26 mouse cellular contexts compared by ENCODE assay signal in the genomic region with DNA sequence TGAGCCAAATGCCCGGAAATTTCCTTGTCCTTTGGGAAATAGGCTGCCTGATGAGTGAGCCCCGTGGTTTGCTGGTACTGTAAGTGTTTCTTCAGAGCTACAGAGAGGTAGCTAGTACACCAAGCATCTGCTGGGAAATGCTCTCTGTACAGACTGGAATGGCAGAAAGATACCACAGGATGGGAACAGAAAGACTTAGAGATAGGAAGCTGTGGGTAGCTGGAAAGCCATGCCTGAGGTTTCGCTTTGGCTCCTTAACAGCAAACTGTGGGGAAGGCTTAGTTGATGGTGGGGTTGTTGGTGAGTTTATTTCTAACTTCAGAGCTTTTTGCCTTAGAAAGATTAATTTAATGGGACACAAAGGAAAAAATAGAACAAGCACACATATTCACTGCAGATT.
"Had no signal": no experiment of that assay in that cellular context is flagged by ENCODE, and none has a peak within 500 bp of the region (broad histone marks: within the 10 kb centered on the region; RNA-seq: fewer than 3 reads in every experiment).

No protein-coding gene starts in this region.

- H3K4me1 ChIP-seq: heart, embryonic 12.5 days; intestine, embryonic 15.5 days; kidney, embryonic 15.5 days; limb, embryonic 10.5 days; limb, embryonic 12.5 days; liver, embryonic 13.5 days had no signal

- H3K9me3 ChIP-seq: heart, embryonic 10.5 days; heart, embryonic 12.5 days; hindbrain, embryonic 10.5 days; intestine, embryonic 15.5 days; kidney, embryonic 15.5 days; limb, embryonic 10.5 days; limb, embryonic 12.5 days; liver, embryonic 13.5 days had no signal

- H3K4me2 ChIP-seq: heart, embryonic 12.5 days; hindbrain, embryonic 14.5 days; intestine, embryonic 15.5 days; kidney, embryonic 15.5 days; limb, embryonic 12.5 days; liver, embryonic 11.5 days; liver, embryonic 13.5 days had no signal

- DNase-seq: gastrocnemius, postnatal 14 days; gastrocnemius, postnatal 36 days; heart, adult 18-20 months; heart, postnatal 10 days; heart, postnatal 4 days; kidney, adult 11 months; kidney, adult 2 months; kidney, adult 9 months; kidney, postnatal 10 days; kidney, postnatal 25 days; kidney, postnatal 4 days; liver; liver, embryonic 13.5 days had no signal

- H3K36me3 ChIP-seq: heart, embryonic 10.5 days; heart, embryonic 12.5 days; hindbrain, embryonic 10.5 days; intestine, embryonic 15.5 days; kidney, embryonic 15.5 days; limb, embryonic 10.5 days; limb, embryonic 12.5 days; liver, embryonic 13.5 days had no signal

- H3K27me3 ChIP-seq: heart, embryonic 12.5 days; intestine, embryonic 15.5 days; kidney, embryonic 15.5 days; limb, embryonic 12.5 days; liver, embryonic 13.5 days had no signal

- ATAC-seq: hindbrain, embryonic 16.5 days; inflammation-experienced regulatory T-cells, adult 6 months; intestine, embryonic 15.5 days had no signal

- H3K9ac ChIP-seq: heart, embryonic 12.5 days; hindbrain, embryonic 14.5 days; intestine, embryonic 15.5 days; kidney, embryonic 15.5 days; limb, embryonic 12.5 days; liver, embryonic 13.5 days had no signal

- H3K4me3 ChIP-seq: heart, embryonic 10.5 days; heart, embryonic 12.5 days; hindbrain, embryonic 10.5 days; intestine, embryonic 15.5 days; kidney, embryonic 15.5 days; layer of hippocampus, adult 2 months; left cerebral cortex, adult 2 months; limb, embryonic 10.5 days; limb, embryonic 12.5 days; liver, embryonic 13.5 days had no signal

- H3K27ac ChIP-seq: heart, embryonic 10.5 days; hindbrain, embryonic 10.5 days; hindbrain, embryonic 14.5 days; intestine, embryonic 15.5 days; kidney, embryonic 15.5 days; layer of hippocampus, adult 2 months; left cerebral cortex, adult 2 months; limb, embryonic 10.5 days; limb, embryonic 12.5 days; liver, embryonic 13.5 days had no signal
